Mouse (Mus musculus) cerebellum, adult 2 months (tissue): ENCODE measurements at regions not wholly inside any gene's neighbourhood (a gene's known extent, or its start where the extent isn't known, plus 50 kb on each side); places are given as distances from the start of the nearest gene placed in this dataset.

Experiments
- CTCF ChIP-seq: fragments of 200-500 bp; IDR thresholded peaks from 2 replicates; pipeline ENCODE4 v1.5.1; 2011; ENCODE audit warnings: low read depth, mild to moderate bottlenecking, control low read depth, low read length, moderate library complexity, borderline replicate concordance; ENCODE audit not compliant: insufficient read depth
- POLR2A ChIP-seq: fragments of 200-500 bp; IDR thresholded peaks from 2 replicates; pipeline ENCODE4 v1.6.1; 2011; ENCODE audit warnings: low read length, control low read depth, borderline replicate concordance; ENCODE audit not compliant: insufficient read depth

- no peak for TF ChIP-seq CTCF
- TF ChIP-seq POLR2A = no peak
Measured at GRCm38 (mm10) chr4:7422787-7423186, 816.1 kb downstream of the Car8 start.
